Mouse (Mus musculus) hindbrain, embryonic 16.5 days (tissue): ENCODE results near the gene Mdga2. TPM values are rescaled to one million over a fixed set of nuclear protein-coding genes. Genes with fewer than 3 reads are reported as not detected.
A peak's percentile ranks its signal among the peaks of the same experiment; 100 is the strongest.

ENCODE experiments used
- ATAC-seq: fragments of 200-750 bp; cut with Nextera tagmentation; 2 replicates; pipeline ENCODE4 v1.8.0; 2017; ENCODE audit warnings: moderate TSS enrichment, moderate library complexity
- H3K27ac ChIP-seq: fragments of 300-500 bp; sonication (generic); 2 replicates; pipeline ENCODE4 v1.5.1; 2014; ENCODE audit warnings: low read depth, mild to moderate bottlenecking, control low read depth, low read length, moderate library complexity
- H3K27me3 ChIP-seq: fragments of 300-500 bp; sonication (generic); replicated peaks from 2 replicates; pipeline ENCODE4 v1.6.1; 2014; ENCODE audit warnings: low read length; ENCODE audit not compliant: control insufficient read depth, insufficient read depth
- H3K36me3 ChIP-seq: fragments of 300-500 bp; sonication (generic); 2 replicates; pipeline ENCODE4 v1.6.1; 2014; ENCODE audit warnings: mild to moderate bottlenecking, low read length, moderate library complexity, mixed read lengths; ENCODE audit not compliant: control insufficient read depth, insufficient read depth
- H3K4me1 ChIP-seq: fragments of 300-500 bp; sonication (generic); 2 replicates; pipeline ENCODE4 v1.6.1; 2014; ENCODE audit warnings: low read depth, low read length; ENCODE audit not compliant: control insufficient read depth, insufficient read depth
- H3K4me2 ChIP-seq: fragments of 300-500 bp; sonication (generic); 2 replicates; pipeline ENCODE4 v1.6.1; 2014; ENCODE audit warnings: mild to moderate bottlenecking, low read length, control low read depth, moderate library complexity
- H3K4me3 ChIP-seq: fragments of 300-500 bp; sonication (generic); 2 replicates; pipeline ENCODE4 v1.5.1; 2014; ENCODE audit warnings: mild to moderate bottlenecking, low read length, control low read depth, moderate library complexity
- H3K9ac ChIP-seq: fragments of 300-500 bp; sonication (generic); 2 replicates; pipeline ENCODE4 v1.6.1; 2014; ENCODE audit warnings: low read depth, mild to moderate bottlenecking, control low read depth, low read length, moderate library complexity
- H3K9me3 ChIP-seq: fragments of 300-500 bp; sonication (generic); 2 replicates; pipeline ENCODE4 v1.6.1; 2014; ENCODE audit warnings: mild to moderate bottlenecking, low read length, moderate library complexity; ENCODE audit not compliant: control insufficient read depth
- WGBS: fragments of 180-500 bp; shearing (Covaris S2); extraction: QIAGEN DNeasy Blood & Tissue Kit; methylation state at CpG from one replicate; pipeline ENCODE4 v1.1.7; 2014; 5-methylcytosine and 5-hydroxymethylcytosine counted together
- polyA plus RNA-seq: library from polyadenylated mRNA; unstranded; fragments of >200 nt; fragmentation: Nextera tagmentation; extraction: Ambion mirVana; gene quantifications from 2 replicates; pipeline ENCODE4 v1.2.1, GENCODE M21; 2015

Mdga2 gene
- polyA plus RNA-seq, 1 experiment from 2014 or later, result 41.4 TPM

DNA sequence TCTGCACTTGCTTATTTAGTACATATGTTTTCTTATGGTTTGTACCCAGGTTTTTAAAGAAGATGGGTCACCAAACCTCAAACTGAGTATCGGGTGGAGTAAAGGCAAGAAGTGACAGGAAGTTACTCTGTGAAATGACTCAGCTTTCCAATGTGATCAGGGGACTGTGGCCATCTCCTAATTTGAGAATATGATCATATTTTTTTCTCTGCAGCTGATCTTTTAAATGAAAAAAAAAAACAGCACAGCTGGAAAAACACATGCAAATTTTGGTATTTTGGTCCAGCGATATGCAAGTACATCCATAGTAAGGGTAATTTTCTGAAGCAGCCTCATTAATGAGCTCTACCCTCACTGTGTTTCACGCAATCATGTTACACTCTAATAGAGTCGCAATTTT lies 212.0 kb downstream of the Mdga2 start:
- WGBS, result 87% methylated on average over 4 of the region's 4 CpGs
- Histone ChIP-seq H3K27me3 (no peaks in the 10 kb centered on the region), H3K4me1 (peaks cover 5% of the 10 kb centered on the region; the same call in 1 of the 2 replicates), H3K4me3 (no peak overlapping the region), H3K27ac (no peak overlapping the region), H3K36me3 (no peaks in the 10 kb centered on the region), H3K9ac (no peak overlapping the region), H3K4me2 (no peak overlapping the region), H3K9me3 (no peaks in the 10 kb centered on the region)
- ATAC-seq, result no peak

GRCm38 (mm10) chr12:67009191-67009590 lies 213.2 kb downstream of the Mdga2 start:
- no peak overlapping the region for H3K27ac ChIP-seq
- WGBS, result 81% methylated on average over 3 of the region's 3 CpGs
- H3K4me2 ChIP-seq, result no peak overlapping the region
- H3K27me3 ChIP-seq, result no peaks in the 10 kb centered on the region
- H3K4me1 ChIP-seq, result peaks cover 5% of the 10 kb centered on the region; the same call in 1 of the 2 replicates
- no peaks in the 10 kb centered on the region for H3K36me3 ChIP-seq
- H3K9ac ChIP-seq, result no peak overlapping the region
- no peaks in the 10 kb centered on the region for H3K9me3 ChIP-seq
- ATAC-seq, result no peak
- no peak overlapping the region for H3K4me3 ChIP-seq

GRCm38 (mm10) chr12:66954129-66954528 lies 268.2 kb downstream of the Mdga2 start:
- Histone ChIP-seq H3K27ac (no peak overlapping the region), H3K27me3 (no peaks in the 10 kb centered on the region), H3K4me2 (no peak overlapping the region), H3K9me3 (no peaks in the 10 kb centered on the region), H3K36me3 (no peaks in the 10 kb centered on the region), H3K9ac (no peak overlapping the region), H3K4me3 (no peak overlapping the region), H3K4me1 (no peaks in the 10 kb centered on the region)
- 67% methylated on average over 3 of the region's 3 CpGs for WGBS
- ATAC-seq, result peak; percentile 58; the same call in 1 of the 2 replicates

GRCm38 (mm10) chr12:66915741-66916140 lies 306.6 kb downstream of the Mdga2 start:
- no peak overlapping the region for H3K9ac ChIP-seq
- 76% methylated on average over 5 of the region's 5 CpGs for WGBS
- H3K4me1 ChIP-seq, result no peaks in the 10 kb centered on the region
- H3K4me2 ChIP-seq, result no peak overlapping the region
- H3K9me3 ChIP-seq, result no peaks in the 10 kb centered on the region
- no peaks in the 10 kb centered on the region for H3K36me3 ChIP-seq
- ATAC-seq, result no peak
- H3K27me3 ChIP-seq, result no peaks in the 10 kb centered on the region
- no peak overlapping the region for H3K27ac ChIP-seq
- H3K4me3 ChIP-seq, result no peak overlapping the region

DNA sequence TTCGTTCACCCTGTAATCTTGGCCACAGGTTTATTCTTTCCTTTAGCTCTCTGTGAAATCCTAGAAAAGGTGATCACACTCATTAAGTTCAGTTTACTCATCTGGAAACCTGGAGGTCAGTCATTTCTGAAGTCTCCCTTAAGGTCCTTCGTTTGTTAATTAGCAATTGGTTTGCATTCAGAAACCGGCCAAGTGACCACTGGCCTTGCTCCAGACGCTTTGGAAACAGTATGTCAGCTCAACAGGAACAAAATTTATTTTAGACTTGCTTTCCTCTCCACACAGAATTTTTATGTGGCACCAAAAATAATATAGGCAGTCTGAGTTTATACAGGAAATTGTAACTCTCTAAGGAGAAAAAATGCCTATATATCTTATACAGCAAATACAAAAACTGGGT lies 323.0 kb downstream of the Mdga2 start:
- Histone ChIP-seq H3K4me2 (no peak overlapping the region), H3K4me1 (no peaks in the 10 kb centered on the region), H3K36me3 (no peaks in the 10 kb centered on the region), H3K27me3 (no peaks in the 10 kb centered on the region), H3K27ac (no peak overlapping the region), H3K9ac (no peak overlapping the region), H3K9me3 (no peaks in the 10 kb centered on the region), H3K4me3 (no peak overlapping the region)
- 72% methylated on average over 4 of the region's 4 CpGs for WGBS
- no peak for ATAC-seq

- Histone ChIP-seq H3K4me3 (no peak overlapping the region), H3K9me3 (no peaks in the 10 kb centered on the region), H3K27ac (no peak overlapping the region), H3K4me2 (no peak overlapping the region), H3K9ac (no peak overlapping the region), H3K36me3 (no peaks in the 10 kb centered on the region), H3K27me3 (no peaks in the 10 kb centered on the region), H3K4me1 (no peaks in the 10 kb centered on the region)
- no peak for ATAC-seq
- WGBS, result 95% methylated on average over 3 of the region's 3 CpGs
Measured at GRCm38 (mm10) chr12:66896790-66897189, 325.6 kb downstream of the Mdga2 start.

GRCm38 (mm10) chr12:66890296-66890695 lies 332.1 kb downstream of the Mdga2 start:
- Histone ChIP-seq H3K27me3 (no peaks in the 10 kb centered on the region), H3K9me3 (no peaks in the 10 kb centered on the region), H3K9ac (no peak overlapping the region), H3K4me2 (no peak overlapping the region), H3K4me1 (no peaks in the 10 kb centered on the region), H3K27ac (no peak overlapping the region), H3K36me3 (no peaks in the 10 kb centered on the region), H3K4me3 (no peak overlapping the region)
- ATAC-seq, result no peak
- 76% methylated on average over 3 of the region's 3 CpGs for WGBS

- no peaks in the 10 kb centered on the region for H3K27me3 ChIP-seq
- H3K4me3 ChIP-seq, result no peak overlapping the region
- no peaks in the 10 kb centered on the region for H3K9me3 ChIP-seq
- 57% methylated on average over 3 of the region's 3 CpGs for WGBS
- no peaks in the 10 kb centered on the region for H3K4me1 ChIP-seq
- H3K4me2 ChIP-seq, result no peak overlapping the region
- H3K36me3 ChIP-seq, result no peaks in the 10 kb centered on the region
- no peak overlapping the region for H3K9ac ChIP-seq
- no peak overlapping the region for H3K27ac ChIP-seq
- ATAC-seq, result peak; percentile 67
Measured at GRCm38 (mm10) chr12:66889276-66889675, 333.1 kb downstream of the Mdga2 start.

DNA sequence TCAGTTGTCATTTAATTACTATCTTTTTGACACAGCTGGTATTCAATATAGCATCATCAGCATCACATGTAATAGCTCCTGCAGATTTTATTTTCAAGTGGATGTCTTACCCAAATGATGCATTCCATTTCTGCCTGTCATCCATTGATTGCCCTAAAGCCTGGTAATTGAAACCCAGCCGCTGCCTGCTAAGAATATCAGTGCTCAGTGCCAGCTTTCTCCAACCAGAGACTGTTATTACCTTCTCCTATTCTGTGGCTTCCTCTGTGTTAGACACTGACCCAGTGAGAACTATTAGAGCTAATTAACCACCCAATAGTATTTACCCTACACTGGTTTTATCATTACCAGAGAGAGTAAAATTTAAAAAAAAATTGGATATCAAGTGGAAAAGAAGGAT lies 333.7 kb downstream of the Mdga2 start:
- H3K4me3 ChIP-seq, result no peak overlapping the region
- no peaks in the 10 kb centered on the region for H3K9me3 ChIP-seq
- H3K4me2 ChIP-seq, result no peak overlapping the region
- H3K36me3 ChIP-seq, result no peaks in the 10 kb centered on the region
- no peak overlapping the region for H3K9ac ChIP-seq
- ATAC-seq, result peak; percentile 68
- H3K27me3 ChIP-seq, result no peaks in the 10 kb centered on the region
- 41% methylated on average over 1 of the region's 1 CpGs for WGBS
- no peaks in the 10 kb centered on the region for H3K4me1 ChIP-seq
- H3K27ac ChIP-seq, result no peak overlapping the region

DNA sequence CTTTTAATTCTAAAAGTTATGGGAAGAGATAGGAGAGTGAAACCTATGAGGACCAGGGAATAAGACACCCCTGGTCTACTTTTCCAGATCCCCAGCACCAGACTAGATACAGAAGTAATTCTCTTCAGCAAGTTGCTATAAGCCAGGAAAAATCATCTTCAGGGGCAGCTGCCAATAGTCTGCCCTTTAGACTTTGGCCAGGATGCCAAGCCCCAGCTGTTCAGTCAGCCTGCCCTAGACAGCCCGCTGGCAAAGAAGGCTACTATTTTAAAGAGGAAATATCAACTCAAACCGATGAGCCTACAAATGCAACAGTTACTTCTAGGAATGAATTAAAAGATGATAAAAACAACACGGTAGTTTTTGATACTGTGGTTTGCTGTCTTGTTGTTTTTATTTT lies 356.1 kb downstream of the Mdga2 start:
- no peaks in the 10 kb centered on the region for H3K27me3 ChIP-seq
- ATAC-seq, result peak; percentile 74; the same call in 1 of the 2 replicates

More for the DNA sequence above, 356.1 kb downstream of the Mdga2 start:
- Histone ChIP-seq H3K4me1 (no peaks in the 10 kb centered on the region), H3K36me3 (no peaks in the 10 kb centered on the region), H3K9me3 (no peaks in the 10 kb centered on the region), H3K4me2 (no peak overlapping the region), H3K27ac (no peak overlapping the region), H3K4me3 (no peak overlapping the region), H3K9ac (no peak overlapping the region)
- 68% methylated on average over 3 of the region's 3 CpGs for WGBS
